Mouse (Mus musculus) stomach, embryonic 14.5 days (tissue): Measurements from ENCODE around the gene Jag2. TPM values are rescaled to one million over a fixed set of nuclear protein-coding genes. Genes with fewer than 3 reads are reported as not detected.

ENCODE experiments used
- ATAC-seq: fragments of 200-750 bp; cut with Nextera tagmentation; 2 replicates; pipeline ENCODE4 v1.8.0; 2017; ENCODE audit warnings: low read depth, moderate TSS enrichment; ENCODE audit not compliant: insufficient number of reproducible peaks, insufficient read depth, low FRiP score
- H3K27ac ChIP-seq: fragments of 300-500 bp; sonication (generic); 2 replicates; pipeline ENCODE4 v1.5.1; 2014; ENCODE audit warnings: mild to moderate bottlenecking, low read length, moderate library complexity, mixed read lengths
- H3K27me3 ChIP-seq: fragments of 300-500 bp; sonication (generic); 2 replicates; pipeline ENCODE4 v1.6.1; 2014; ENCODE audit warnings: low read length, control low read depth, mixed read lengths; ENCODE audit not compliant: control insufficient read depth, insufficient read depth
- H3K36me3 ChIP-seq: fragments of 300-500 bp; sonication (generic); 2 replicates; pipeline ENCODE4 v1.6.1; 2014; ENCODE audit warnings: mild to moderate bottlenecking, control low read depth, low read length, moderate library complexity, mixed read lengths; ENCODE audit not compliant: control insufficient read depth, insufficient read depth
- H3K4me1 ChIP-seq: fragments of 300-500 bp; sonication (generic); 2 replicates; pipeline ENCODE4 v1.6.1; 2014; ENCODE audit warnings: low read length, control low read depth, mixed read lengths; ENCODE audit not compliant: control insufficient read depth, insufficient read depth
- H3K4me2 ChIP-seq: fragments of 300-500 bp; sonication (generic); replicated peaks from 2 replicates; pipeline ENCODE4 v1.6.1; 2014; ENCODE audit warnings: low read depth, low read length, control low read depth
- H3K4me3 ChIP-seq: fragments of 300-500 bp; sonication (generic); 2 replicates; pipeline ENCODE4 v1.5.1; 2014; ENCODE audit warnings: low read depth, low read length, control low read depth
- H3K9ac ChIP-seq: fragments of 300-500 bp; sonication (generic); replicated peaks from 2 replicates; pipeline ENCODE4 v1.6.1; 2014; ENCODE audit warnings: low read depth, mild to moderate bottlenecking, control low read depth, low read length, moderate library complexity, mixed read lengths
- H3K9me3 ChIP-seq: fragments of 300-500 bp; sonication (generic); 2 replicates; pipeline ENCODE4 v1.6.1; 2016; ENCODE audit warnings: low read depth, low read length, control low read depth; ENCODE audit not compliant: control insufficient read depth
- WGBS: fragments of 180-500 bp; shearing (Covaris S2); extraction: QIAGEN DNeasy Blood & Tissue Kit; methylation state at CpG from one replicate; pipeline ENCODE4 v1.1.7; 2014; 5-methylcytosine and 5-hydroxymethylcytosine counted together
- polyA plus RNA-seq: library from polyadenylated mRNA; unstranded; fragments of >200 nt; fragmentation: Nextera tagmentation; extraction: Ambion mirVana; gene quantifications from 2 replicates; pipeline ENCODE4 v1.2.1, GENCODE M21; 2014

The Jag2 gene
- polyA plus RNA-seq, 1 experiment from 2014 or later = 8.4 TPM

- ATAC-seq = no peak
- 88% methylated on average over 7 of the region's 7 CpGs for WGBS
Observed at GRCm38 (mm10) chr12:112867106-112867674, 62.4 kb downstream of the Jag2 start.

GRCm38 (mm10) chr12:112866467-112867080 is 63.0 kb downstream of the Jag2 start:
- Histone ChIP-seq H3K4me2 (no peak overlapping the region), H3K27me3 (no peaks in the 10 kb centered on the region), H3K4me3 (no peak overlapping the region), H3K27ac (no peak overlapping the region), H3K9me3 (no peaks in the 10 kb centered on the region), H3K36me3 (no peaks in the 10 kb centered on the region), H3K4me1 (0 out of 2 replicates have a peak, but pooled peaks cover 5% of the 10 kb centered on the region), H3K9ac (no peak overlapping the region)
- ATAC-seq = no peak
- 60% methylated on average over 8 of the region's 8 CpGs for WGBS

More at GRCm38 (mm10) chr12:112867106-112867674, 62.4 kb downstream of the Jag2 start:
- no peaks in the 10 kb centered on the region for H3K27me3 ChIP-seq
- H3K27ac ChIP-seq = no peak overlapping the region
- H3K36me3 ChIP-seq = no peaks in the 10 kb centered on the region
- H3K9me3 ChIP-seq = no peaks in the 10 kb centered on the region
- no peak overlapping the region for H3K4me3 ChIP-seq
- 0 out of 2 replicates have a peak, but pooled peaks cover 5% of the 10 kb centered on the region for H3K4me1 ChIP-seq
- no peak overlapping the region for H3K9ac ChIP-seq
- no peak overlapping the region for H3K4me2 ChIP-seq

- H3K9me3 ChIP-seq = no peaks in the 10 kb centered on the region
- no peak overlapping the region for H3K4me3 ChIP-seq
- H3K4me2 ChIP-seq = no peak overlapping the region
- H3K36me3 ChIP-seq = no peaks in the 10 kb centered on the region
- 0 out of 2 replicates have a peak, but pooled peaks cover 3% of the 10 kb centered on the region for H3K4me1 ChIP-seq
- H3K27ac ChIP-seq = no peak overlapping the region
- WGBS = 78% methylated on average over 7 of the region's 7 CpGs
- no peak overlapping the region for H3K9ac ChIP-seq
- no peaks in the 10 kb centered on the region for H3K27me3 ChIP-seq
- ATAC-seq = no peak
Observed at GRCm38 (mm10) chr12:112864804-112865203, 64.8 kb downstream of the Jag2 start.

GRCm38 (mm10) chr12:112861911-112862321 is 67.7 kb downstream of the Jag2 start:
- H3K36me3 ChIP-seq = no peaks in the 10 kb centered on the region
- H3K9ac ChIP-seq = no peak overlapping the region
- H3K27me3 ChIP-seq = no peaks in the 10 kb centered on the region
- H3K4me3 ChIP-seq = no peak overlapping the region
- H3K4me1 ChIP-seq = no peaks in the 10 kb centered on the region
- ATAC-seq = no peak
- no peak overlapping the region for H3K27ac ChIP-seq
- H3K4me2 ChIP-seq = no peak overlapping the region
- no peaks in the 10 kb centered on the region for H3K9me3 ChIP-seq
- WGBS = 58% methylated on average over 9 of the region's 9 CpGs

GRCm38 (mm10) chr12:112860765-112861164 is 68.8 kb downstream of the Jag2 start:
- Histone ChIP-seq H3K4me2 (no peak overlapping the region), H3K9me3 (no peaks in the 10 kb centered on the region), H3K4me1 (no peaks in the 10 kb centered on the region), H3K27ac (no peak overlapping the region), H3K9ac (no peak overlapping the region), H3K4me3 (no peak overlapping the region), H3K36me3 (no peaks in the 10 kb centered on the region), H3K27me3 (no peaks in the 10 kb centered on the region)
- 51% methylated on average over 7 of the region's 7 CpGs for WGBS
- no peak for ATAC-seq

- Histone ChIP-seq H3K9me3 (no peaks in the 10 kb centered on the region), H3K27me3 (no peaks in the 10 kb centered on the region), H3K27ac (no peak overlapping the region), H3K4me3 (no peak overlapping the region), H3K9ac (no peak overlapping the region), H3K4me2 (no peak overlapping the region), H3K36me3 (no peaks in the 10 kb centered on the region), H3K4me1 (no peaks in the 10 kb centered on the region)
- ATAC-seq = no peak
- WGBS = 63% methylated on average over 8 of the region's 8 CpGs
Observed at GRCm38 (mm10) chr12:112859930-112860329, 69.6 kb downstream of the Jag2 start.

GRCm38 (mm10) chr12:112858581-112859336 is 70.8 kb downstream of the Jag2 start:
- no peaks in the 10 kb centered on the region for H3K4me1 ChIP-seq
- H3K9me3 ChIP-seq = no peaks in the 10 kb centered on the region
- H3K27ac ChIP-seq = no peak overlapping the region
- 89% methylated on average over 9 of the region's 9 CpGs for WGBS
- no peak overlapping the region for H3K9ac ChIP-seq
- no peaks in the 10 kb centered on the region for H3K36me3 ChIP-seq
- H3K4me2 ChIP-seq = no peak overlapping the region
- H3K4me3 ChIP-seq = no peak overlapping the region
- ATAC-seq = no peak
- H3K27me3 ChIP-seq = no peaks in the 10 kb centered on the region
